In the genomic region with DNA sequence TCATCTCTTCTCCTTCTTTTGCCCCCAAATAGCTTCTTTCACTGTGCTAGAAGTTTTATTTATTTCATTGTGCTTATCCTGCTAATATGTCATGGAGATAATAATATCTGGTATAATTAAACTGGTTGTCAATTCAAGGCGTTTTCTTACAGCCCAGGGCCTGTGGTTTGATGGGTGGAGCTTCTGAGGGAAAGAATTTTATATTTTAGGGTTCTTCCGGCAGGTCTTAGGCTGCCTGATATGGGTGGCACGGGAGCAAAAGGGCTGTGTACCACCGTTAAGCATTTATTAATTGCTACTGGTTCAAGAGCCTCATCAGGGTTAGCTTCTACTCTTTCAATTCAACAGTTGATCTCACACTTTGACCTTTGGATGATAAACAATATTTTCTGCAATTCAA, we compare ENCODE assay signal across 25 mouse cellular contexts. TPM values are rescaled to one million over a fixed set of nuclear protein-coding genes. Genes with fewer than 3 reads are reported as not detected.
DNase-seq lines count a peak whose midpoint lies in the region; ATAC-seq and TF ChIP-seq lines count a peak whose summit lies in the region.
"Had no signal": no experiment of that assay in that cellular context is flagged by ENCODE, and none has a peak within 500 bp of the region (broad histone marks: within the 10 kb centered on the region; RNA-seq: fewer than 3 reads in every experiment).

No protein-coding gene starts in this region.

- no peaks in the 10 kb centered on the region for H3K9me3 ChIP-seq in intestine, embryonic 15.5 days
- H3K9me3 ChIP-seq in hindbrain, embryonic 16.5 days (ENCODE audit: control insufficient read depth, low read length), result no peaks in the 10 kb centered on the region
- H3K9me3 ChIP-seq: embryonic facial prominence, embryonic 12.5 days; heart, embryonic 12.5 days; limb, embryonic 13.5 days; midbrain, embryonic 10.5 days; midbrain, embryonic 15.5 days had no signal

- no peak overlapping the region for H3K9ac ChIP-seq in intestine, embryonic 15.5 days
- H3K9ac ChIP-seq in hindbrain, embryonic 16.5 days (ENCODE audit: low read depth, low read length), result no peak overlapping the region
- H3K9ac ChIP-seq: embryonic facial prominence, embryonic 12.5 days; heart, embryonic 12.5 days; hindbrain, embryonic 14.5 days; limb, embryonic 13.5 days; midbrain, embryonic 15.5 days had no signal

- peak; percentile 54 for ATAC-seq in CD4-positive, CD25-positive, alpha-beta regulatory T cell, adult 4 months
- ATAC-seq in intestine, embryonic 15.5 days, result no peak
- peak; percentile 61 for ATAC-seq in megakaryocyte-erythroid progenitor cell, adult 5-6 weeks (replicated peaks; ENCODE audit: low FRiP score, low TSS enrichment, poor library complexity, severe bottlenecking)
- ATAC-seq in hindbrain, embryonic 16.5 days, result no peak
- ATAC-seq: forebrain, embryonic 14.5 days; midbrain, embryonic 15.5 days had no signal

- no peak overlapping the region for H3K4me3 ChIP-seq in kidney, adult 2 months (ENCODE audit: insufficient read depth, low read depth, low read length)
- no peak overlapping the region for H3K4me3 ChIP-seq in intestine, embryonic 15.5 days (replicated peaks)
- H3K4me3 ChIP-seq in thymus, adult 2 months (ENCODE audit: control insufficient read depth, insufficient read depth, low read length), result no peak overlapping the region
- H3K4me3 ChIP-seq in hindbrain, embryonic 16.5 days (ENCODE audit: low read length), result no peak overlapping the region
- H3K4me3 ChIP-seq: embryonic facial prominence, embryonic 12.5 days; heart, embryonic 12.5 days; limb, embryonic 13.5 days; midbrain, embryonic 10.5 days; midbrain, embryonic 15.5 days had no signal

- 0 out of 2 replicates have a peak overlapping the region, but pooled peaks have one; percentile 1 for H3K27ac ChIP-seq in kidney, adult 2 months (ENCODE audit: insufficient read depth, low read depth, low read length)
- no peak overlapping the region for H3K27ac ChIP-seq in intestine, embryonic 15.5 days
- H3K27ac ChIP-seq in thymus, adult 2 months (ENCODE audit: control insufficient read depth, insufficient read depth, low read length), result no peak overlapping the region
- H3K27ac ChIP-seq in hindbrain, embryonic 16.5 days (ENCODE audit: low read depth, low read length), result no peak overlapping the region
- H3K27ac ChIP-seq: embryonic facial prominence, embryonic 12.5 days; hindbrain, embryonic 14.5 days; limb, embryonic 13.5 days; macrophage; midbrain, embryonic 10.5 days; midbrain, embryonic 15.5 days had no signal

- no peaks in the 10 kb centered on the region for H3K36me3 ChIP-seq in kidney, adult 2 months (ENCODE audit: control insufficient read depth, insufficient read depth, low read length)
- H3K36me3 ChIP-seq in intestine, embryonic 15.5 days, result no peaks in the 10 kb centered on the region
- no peaks in the 10 kb centered on the region for H3K36me3 ChIP-seq in thymus, adult 2 months (ENCODE audit: control insufficient read depth, insufficient read depth, low read length)
- H3K36me3 ChIP-seq in hindbrain, embryonic 16.5 days (ENCODE audit: control insufficient read depth, insufficient read depth, low read length), result no peaks in the 10 kb centered on the region
- H3K36me3 ChIP-seq: embryonic facial prominence, embryonic 12.5 days; heart, embryonic 12.5 days; limb, embryonic 13.5 days; midbrain, embryonic 10.5 days; midbrain, embryonic 15.5 days had no signal

- H3K4me2 ChIP-seq in intestine, embryonic 15.5 days (replicated peaks), result 0 out of 2 replicates have a peak overlapping the region, but pooled peaks have one; percentile 11
- H3K4me2 ChIP-seq in hindbrain, embryonic 16.5 days (ENCODE audit: low read length), result no peak overlapping the region
- H3K4me2 ChIP-seq: embryonic facial prominence, embryonic 12.5 days; heart, embryonic 12.5 days; hindbrain, embryonic 14.5 days; limb, embryonic 13.5 days; midbrain, embryonic 15.5 days had no signal

- no peaks in the 10 kb centered on the region for H3K27me3 ChIP-seq in kidney, adult 2 months (replicated peaks; ENCODE audit: control insufficient read depth, insufficient read depth, low read length)
- no peaks in the 10 kb centered on the region for H3K27me3 ChIP-seq in intestine, embryonic 15.5 days (replicated peaks)
- H3K27me3 ChIP-seq in thymus, adult 2 months (ENCODE audit: control insufficient read depth, insufficient read depth, low read length), result no peaks in the 10 kb centered on the region
- no peaks in the 10 kb centered on the region for H3K27me3 ChIP-seq in hindbrain, embryonic 16.5 days (replicated peaks; ENCODE audit: control insufficient read depth, insufficient read depth, low read length)
- H3K27me3 ChIP-seq: embryonic facial prominence, embryonic 12.5 days; heart, embryonic 12.5 days; limb, embryonic 13.5 days; midbrain, embryonic 15.5 days had no signal

- no peak for DNase-seq in kidney, adult 2 months
- DNase-seq in kidney, adult 11 months, result no peak
- DNase-seq in thymus, adult 2 months, result no peak
- no peak for DNase-seq in spleen, postnatal 4 days (ENCODE audit: low spot score in 2 of 2)
- DNase-seq: adrenal gland, adult 8-10 months; cerebellum, adult 8-10 months; embryo, embryonic 11 days; gastrocnemius, postnatal 36 days; heart, adult 18-20 months; kidney, adult 18-20 months; lung, adult 18-20 months; lung, postnatal 10 days; right cerebral cortex, adult 18-20 months had no signal

- no peak for TF ChIP-seq POLR2A in kidney, adult 2 months (IDR thresholded peaks at IDR 0.05; ENCODE audit: low read depth, low read length)
- no peak for TF ChIP-seq POLR2A in thymus, adult 2 months (IDR thresholded peaks at IDR 0.05; ENCODE audit: control insufficient read depth, extremely low read depth, insufficient read depth, low read length, poor library complexity)

- TF ChIP-seq CTCF in kidney, adult 2 months (conservative IDR thresholded peaks at IDR 0.05; ENCODE audit: insufficient read depth, insufficient read length, low read depth, low read length), result no peak
- TF ChIP-seq CTCF in thymus, adult 2 months (IDR thresholded peaks at IDR 0.05; ENCODE audit: borderline replicate concordance, control insufficient read depth, extremely low read depth, insufficient read depth, low read length, poor library complexity), result no peak

- peaks cover 21% of the 10 kb centered on the region for H3K4me1 ChIP-seq in kidney, adult 2 months (ENCODE audit: control insufficient read depth, insufficient read depth, low read length)
- no peaks in the 10 kb centered on the region for H3K4me1 ChIP-seq in intestine, embryonic 15.5 days (replicated peaks)
- H3K4me1 ChIP-seq in thymus, adult 2 months (replicated peaks; ENCODE audit: control insufficient read depth, insufficient read depth, low read length), result peaks cover 18% of the 10 kb centered on the region
- peaks cover 4% of the 10 kb centered on the region for H3K4me1 ChIP-seq in hindbrain, embryonic 16.5 days (ENCODE audit: control insufficient read depth, insufficient read depth, low read depth, low read length)

- WGBS in kidney, adult 2 months, result 58% methylated on average over 4 of the region's 4 CpGs
- 62% methylated on average over 4 of the region's 4 CpGs for WGBS in intestine, embryonic 15.5 days
- WGBS in thymus, adult 2 months, result 25% methylated on average over 4 of the region's 4 CpGs
- 84% methylated on average over 4 of the region's 4 CpGs for WGBS in hindbrain, embryonic 16.5 days

RNA-seq across cellular contexts. Expression of gene Galm, which starts 5.2 kb away (rescaled TPM):
- polyA plus RNA-seq in kidney, adult 2 months (2012; rRNA removed), result 115 and 124 TPM in 2 replicates
- 10 to 100 TPM; 51.3 to 58.6 TPM for polyA plus RNA-seq in CD4-positive, CD25-positive, alpha-beta regulatory T cell, adult 4 months (2017; shearing (Covaris generic))
- polyA plus RNA-seq in intestine, embryonic 15.5 days (2015; fragmentation: Nextera tagmentation; extraction: Ambion mirVana), result 67.2 and 71.1 TPM in 2 replicates
- 2.3 and 3.9 TPM in 2 replicates for total RNA-seq in megakaryocyte-erythroid progenitor cell, adult 5-6 weeks (2014; fragmentation: Nextera tagmentation)
- total RNA-seq in megakaryocyte-erythroid progenitor cell, adult 5-6 weeks (2017), result 3.0 and 4.2 TPM in 2 replicates
- polyA plus RNA-seq in thymus, adult 2 months (2012; rRNA removed), result 8.7 and 9.3 TPM in 2 replicates
- 2.8 and 3.7 TPM in 2 replicates for polyA plus RNA-seq in hindbrain, embryonic 16.5 days (2015; fragmentation: Nextera tagmentation; extraction: Ambion mirVana)

Comparison
In these comparisons a context has a peak if more than half of its experiments do, and no peak if none do; other contexts are left out.
1. ATAC-seq: peak in CD4-positive, CD25-positive, alpha-beta regulatory T cell, adult 4 months (single experiment) and megakaryocyte-erythroid progenitor cell, adult 5-6 weeks (single experiment); none in intestine, embryonic 15.5 days (single experiment) and hindbrain, embryonic 16.5 days (single experiment).